Mouse (Mus musculus): ENCODE measurements around the gene Allc.

Gene Allc

GRCm38 (mm10) chr12:28578147-28578546, 4.2 kb downstream of the Allc start:
- DNase-seq = no peak

GRCm38 (mm10) chr12:28575366-28576070, 6.8 kb downstream of the Allc start:
- no peak for DNase-seq

DNA sequence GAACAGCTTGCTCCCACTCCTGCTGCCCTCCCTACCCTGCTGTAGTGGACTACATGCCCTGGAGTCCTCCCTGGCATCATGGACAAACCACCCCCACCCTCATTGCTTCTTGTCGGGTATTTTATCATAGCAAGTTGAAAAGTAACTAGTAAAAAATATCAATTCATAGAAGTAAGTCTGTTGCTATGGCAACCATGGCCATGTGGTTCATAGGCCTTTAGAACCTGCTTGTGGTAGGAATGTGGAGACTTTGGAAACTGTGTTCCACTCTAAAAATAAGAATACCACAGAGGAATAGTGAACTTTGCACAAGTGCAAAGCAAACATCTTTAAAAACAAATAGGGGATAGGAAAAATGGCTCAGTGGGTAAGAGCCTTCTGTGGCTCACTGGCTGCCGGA, 10.1 kb downstream of the Allc start:
- no peak for DNase-seq

DNA sequence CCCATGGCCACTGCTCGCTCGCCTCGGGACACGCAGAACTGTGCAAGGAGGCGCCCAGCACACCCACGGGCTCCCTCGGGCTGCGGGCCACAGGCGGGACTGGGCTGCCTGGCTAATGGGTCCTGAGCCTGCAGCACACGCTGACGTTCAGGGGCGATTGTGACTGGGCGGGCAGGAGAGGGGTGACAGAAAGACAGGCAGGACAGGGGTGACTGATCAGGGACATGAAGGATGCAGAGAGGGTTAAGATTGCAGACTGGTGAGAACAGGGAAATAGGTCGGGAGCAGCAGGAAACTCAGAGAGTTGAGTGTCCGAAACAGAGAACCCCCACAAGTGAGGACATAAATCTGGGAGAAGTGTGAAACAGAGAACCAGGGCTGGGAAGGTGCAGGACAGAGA, 30.0 kb downstream of the Allc start, which contains the start of gene Dcdc2c:
Gene Dcdc2c, minus strand, starts transcription at position 101 of the 400 bp plus-strand sequence.
- no peak for DNase-seq

- DNase-seq = no peak
These were observed 30.5 kb downstream of the Allc start for GRCm38 (mm10) chr12:28551775-28552174.

GRCm38 (mm10) chr12:28548887-28549286, 33.4 kb downstream of the Allc start:
- DNase-seq = no peak

- DNase-seq = no peak
These were observed 68.0 kb downstream of the Allc start for GRCm38 (mm10) chr12:28514264-28514775.

DNA sequence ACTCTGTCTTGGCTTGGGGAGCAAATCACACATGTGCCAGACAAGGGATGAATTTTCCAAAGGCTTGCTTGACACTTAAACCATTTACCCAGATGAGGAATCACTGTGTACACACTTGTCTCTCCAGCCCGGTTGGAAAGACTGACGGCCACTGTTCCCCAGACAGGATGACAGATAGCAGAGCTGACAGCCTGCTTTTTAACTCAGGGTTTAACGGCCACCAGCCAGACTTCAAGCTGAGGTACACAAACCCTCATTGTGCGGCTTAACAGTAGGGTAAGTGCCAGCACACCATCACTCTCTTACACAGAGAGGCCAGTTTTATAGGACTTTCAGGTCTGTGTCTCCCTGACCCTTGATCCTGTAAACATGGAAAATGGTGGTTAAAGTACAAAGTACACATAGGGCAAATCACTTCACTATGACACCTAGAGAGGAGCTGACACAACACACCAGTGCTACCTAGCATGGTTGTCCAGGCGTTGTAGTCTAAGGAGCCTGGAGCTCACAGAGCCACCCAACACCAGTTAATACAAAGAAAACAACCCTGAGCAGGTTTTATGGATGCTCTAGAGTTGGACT, 72.5 kb downstream of the Allc start:
- no peak for DNase-seq
